Mouse (Mus musculus) kidney, adult 2 months (tissue): ENCODE measurements around the gene Fbln1. TPM values are rescaled to one million over a fixed set of nuclear protein-coding genes. Genes with fewer than 3 reads are reported as not detected.

ENCODE experiments used
- DNase-seq: peaks from one replicate; pipeline ENCODE4 v3.0.0; 2021
- H3K27ac ChIP-seq: fragments of 200-500 bp; 2 replicates; pipeline ENCODE4 v1.5.1; 2012; ENCODE audit warnings: low read depth, low read length, control low read depth, inconsistent platforms; ENCODE audit not compliant: insufficient read depth
- H3K27me3 ChIP-seq: fragments of 200-500 bp; replicated peaks from 2 replicates; pipeline ENCODE4 v1.6.1; 2012; ENCODE audit warnings: mild to moderate bottlenecking, moderate library complexity, low read length, inconsistent platforms; ENCODE audit not compliant: control insufficient read depth, insufficient read depth
- H3K36me3 ChIP-seq: fragments of 200-500 bp; 2 replicates; pipeline ENCODE4 v1.6.1; 2012; ENCODE audit warnings: mild to moderate bottlenecking, moderate library complexity, low read length, inconsistent platforms; ENCODE audit not compliant: control insufficient read depth, insufficient read depth
- H3K4me1 ChIP-seq: fragments of 200-500 bp; 2 replicates; pipeline ENCODE4 v1.6.1; 2011; ENCODE audit warnings: low read length; ENCODE audit not compliant: control insufficient read depth, insufficient read depth
- H3K4me3 ChIP-seq: fragments of 200-500 bp; 2 replicates; pipeline ENCODE4 v1.5.1; 2011; ENCODE audit warnings: mild to moderate bottlenecking, low read depth, low read length, control low read depth; ENCODE audit not compliant: insufficient read depth
- CTCF ChIP-seq: fragments of 200-500 bp; conservative IDR thresholded peaks from 2 replicates; pipeline ENCODE4 v1.5.1; 2011; ENCODE audit warnings: low read depth, mild to moderate bottlenecking, control low read depth, low read length, moderate library complexity, mixed read lengths; ENCODE audit not compliant: insufficient read depth, insufficient read length
- POLR2A ChIP-seq: fragments of 200-500 bp; IDR thresholded peaks from one replicate; pipeline ENCODE4 v1.6.1; 2011; ENCODE audit warnings: low read depth, low read length, control low read depth
- WGBS: fragments of 180-500 bp; shearing (Covaris S2); methylation state at CpG from one replicate; pipeline ENCODE4 v1.1.7; 2018; 5-methylcytosine and 5-hydroxymethylcytosine counted together
- polyA plus RNA-seq: library from polyadenylated mRNA; depleted of rRNA; stranded (reverse); fragments of >200 nt; gene quantifications from 2 replicates; pipeline ENCODE4 v1.2.3, GENCODE M21; 2012

Fbln1 gene
- polyA plus RNA-seq, 1 experiment: 16.9 TPM

DNA sequence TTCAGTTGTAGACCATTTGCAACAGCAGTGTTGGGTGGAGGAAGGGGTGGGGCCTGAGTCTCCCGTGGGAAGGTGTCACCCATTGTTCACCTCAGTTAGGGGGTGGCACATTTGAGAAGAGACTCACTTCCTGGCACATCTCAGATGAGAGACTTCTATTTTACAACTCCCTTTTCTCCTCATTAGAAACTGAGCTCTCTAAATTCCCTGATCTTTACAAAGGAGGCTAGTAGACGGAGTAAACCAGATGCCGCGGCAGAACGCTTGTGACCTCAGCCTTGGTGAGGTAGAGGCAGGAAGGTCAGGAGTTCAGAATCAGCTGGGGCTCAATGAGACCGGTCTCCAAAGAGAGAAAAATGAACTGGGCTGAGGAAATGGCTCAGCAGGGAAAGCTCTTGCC is 41.2 kb downstream of the Fbln1 start:
- no peak for DNase-seq
- Histone ChIP-seq H3K36me3 (no peaks in the 10 kb centered on the region), H3K27ac (no peak overlapping the region), H3K27me3 (no peaks in the 10 kb centered on the region), H3K4me1 (no peaks in the 10 kb centered on the region), H3K4me3 (no peak overlapping the region)
- 60% methylated on average over 6 of the region's 6 CpGs for WGBS
- TF ChIP-seq CTCF (no peak), POLR2A (no peak)

DNA sequence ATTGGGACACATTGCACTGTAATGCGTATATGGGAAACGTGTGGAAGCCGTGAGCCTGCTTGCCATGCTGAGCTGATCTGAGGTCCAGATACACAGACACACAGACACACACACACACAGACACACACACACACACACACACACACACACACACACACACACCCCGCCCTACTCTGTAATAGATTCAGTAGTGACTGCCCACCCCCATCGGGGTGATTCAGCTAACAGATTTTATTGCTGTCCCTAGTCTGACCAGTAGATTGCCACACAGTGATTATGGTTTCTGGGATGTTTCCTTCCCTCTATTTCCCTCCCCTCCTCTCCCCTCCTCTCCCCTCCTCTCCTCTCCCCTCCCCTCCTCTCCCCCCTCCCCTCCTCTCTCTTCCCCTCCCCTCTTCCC is 42.6 kb downstream of the Fbln1 start:
- WGBS: 92% methylated on average over 5 of the region's 5 CpGs
- TF ChIP-seq CTCF (no peak), POLR2A (no peak)
- Histone ChIP-seq H3K27me3 (no peaks in the 10 kb centered on the region), H3K36me3 (no peaks in the 10 kb centered on the region), H3K4me1 (no peaks in the 10 kb centered on the region), H3K4me3 (no peak overlapping the region), H3K27ac (no peak overlapping the region)
- DNase-seq: no peak

DNA sequence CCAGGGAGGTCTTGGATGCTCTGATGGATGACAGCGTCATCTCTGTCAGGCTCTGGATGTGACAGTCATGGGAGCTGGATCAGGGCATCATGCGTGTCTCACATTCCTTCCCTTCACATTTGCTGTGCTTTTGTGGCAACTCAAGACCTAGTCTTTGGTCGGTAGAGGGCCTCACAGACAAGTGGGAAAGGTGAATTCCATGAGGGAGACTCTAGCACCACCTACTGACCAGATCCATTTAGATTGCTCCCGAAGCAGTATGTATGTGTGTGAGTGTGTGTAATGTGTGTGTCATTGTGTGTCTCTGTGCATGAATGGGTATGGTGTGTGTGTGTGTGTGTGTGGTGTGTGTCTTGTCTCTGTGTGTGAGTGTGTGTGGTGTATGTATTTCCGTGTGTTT is 43.5 kb downstream of the Fbln1 start:
- DNase-seq: peak; percentile 83
- Histone ChIP-seq H3K27ac (no peak overlapping the region), H3K4me1 (no peaks in the 10 kb centered on the region), H3K36me3 (no peaks in the 10 kb centered on the region), H3K4me3 (no peak overlapping the region), H3K27me3 (no peaks in the 10 kb centered on the region)
- WGBS: 49% methylated on average over 5 of the region's 5 CpGs
- TF ChIP-seq POLR2A (no peak), CTCF (peak; percentile 99)

DNA sequence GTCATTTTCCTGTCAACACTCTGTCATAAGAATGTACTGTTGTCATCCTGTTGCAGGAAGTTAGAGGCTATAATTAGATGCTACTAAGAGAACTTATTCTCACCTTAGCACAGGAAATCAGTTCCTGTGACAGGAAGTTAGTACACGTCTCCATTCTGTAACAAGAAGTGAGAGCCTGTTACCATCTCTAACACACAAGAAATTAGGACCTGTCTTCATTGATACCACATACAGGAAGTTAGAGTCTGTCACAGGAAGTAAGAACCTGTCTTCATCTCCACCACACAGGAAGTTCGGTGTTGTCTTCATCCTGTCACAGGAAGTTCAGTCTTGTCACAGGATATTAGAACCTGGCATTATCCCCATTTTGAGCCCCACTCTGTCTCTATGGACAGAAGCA is 44.7 kb downstream of the Fbln1 start:
- no peaks in the 10 kb centered on the region for H3K36me3 ChIP-seq

DNA sequence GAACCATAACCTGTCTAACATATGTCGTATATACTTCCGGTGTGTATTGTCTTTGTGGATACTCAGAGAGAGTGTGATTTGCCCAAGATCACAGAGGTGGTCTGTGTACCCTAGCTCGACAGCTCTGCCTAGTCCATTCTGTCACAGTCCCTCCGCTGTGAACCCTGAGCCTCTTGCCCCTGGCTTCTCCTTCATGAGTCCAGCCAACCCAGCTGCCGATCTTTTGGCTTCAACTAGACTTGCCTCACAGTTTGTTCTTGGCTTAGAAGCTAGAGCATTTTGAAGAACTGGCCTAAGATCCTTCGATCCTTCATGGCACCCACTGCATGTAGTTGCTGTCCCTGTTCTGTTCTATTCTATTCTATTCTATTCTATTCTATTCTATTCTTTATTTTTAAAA is 46.7 kb downstream of the Fbln1 start:
- Histone ChIP-seq H3K27me3 (no peaks in the 10 kb centered on the region), H3K4me3 (no peak overlapping the region), H3K36me3 (no peaks in the 10 kb centered on the region), H3K4me1 (no peaks in the 10 kb centered on the region), H3K27ac (no peak overlapping the region)
- DNase-seq: no peak
- 95% methylated on average over 6 of the region's 6 CpGs for WGBS
- TF ChIP-seq POLR2A (no peak), CTCF (no peak)

More for the DNA sequence above, 44.7 kb downstream of the Fbln1 start:
- 75% methylated on average over 2 of the region's 2 CpGs for WGBS
- Histone ChIP-seq H3K27ac (no peak overlapping the region), H3K4me1 (no peaks in the 10 kb centered on the region), H3K27me3 (no peaks in the 10 kb centered on the region), H3K4me3 (no peak overlapping the region)
- TF ChIP-seq CTCF: no peak
- no peak for TF ChIP-seq POLR2A
- DNase-seq: no peak

DNA sequence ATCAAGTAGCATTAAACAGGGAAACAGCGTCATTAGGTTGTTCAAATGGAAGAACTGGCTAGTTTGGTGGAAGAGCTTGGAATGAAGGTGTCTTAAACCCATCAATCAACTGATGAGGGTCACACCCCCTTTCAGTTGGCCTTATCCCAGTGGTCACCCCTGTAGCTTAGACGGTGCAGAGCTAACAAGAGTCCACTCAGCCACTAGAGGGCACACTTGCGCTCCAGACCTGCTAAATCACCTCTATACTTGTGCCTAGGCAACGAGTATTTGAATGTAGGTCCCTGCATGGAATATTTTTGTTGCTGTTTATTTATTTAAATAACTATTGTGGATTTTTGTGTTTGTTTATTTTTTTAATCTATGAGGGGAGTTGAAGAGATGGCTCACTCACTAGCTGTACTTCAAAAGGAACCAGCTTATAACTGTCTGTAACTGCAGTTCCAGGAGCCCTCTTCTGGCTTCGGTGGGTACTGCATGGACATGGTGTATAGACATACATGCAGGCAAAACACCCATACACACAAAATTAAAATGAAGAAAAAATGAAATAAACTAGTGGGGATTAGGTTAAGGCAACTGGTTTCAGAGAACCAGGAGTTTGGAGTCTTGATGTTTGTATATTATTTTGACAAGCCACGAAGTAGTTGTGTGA is 52.2 kb downstream of the Fbln1 start:
- WGBS: 67% methylated on average over 6 of the region's 6 CpGs
- peak; percentile 65 for DNase-seq
- no peaks in the 10 kb centered on the region for H3K4me1 ChIP-seq
- TF ChIP-seq POLR2A: no peak
- peak; percentile 47 for TF ChIP-seq CTCF
- H3K27ac ChIP-seq: no peak overlapping the region
- H3K27me3 ChIP-seq: no peaks in the 10 kb centered on the region
- H3K36me3 ChIP-seq: no peaks in the 10 kb centered on the region
- no peak overlapping the region for H3K4me3 ChIP-seq

DNA sequence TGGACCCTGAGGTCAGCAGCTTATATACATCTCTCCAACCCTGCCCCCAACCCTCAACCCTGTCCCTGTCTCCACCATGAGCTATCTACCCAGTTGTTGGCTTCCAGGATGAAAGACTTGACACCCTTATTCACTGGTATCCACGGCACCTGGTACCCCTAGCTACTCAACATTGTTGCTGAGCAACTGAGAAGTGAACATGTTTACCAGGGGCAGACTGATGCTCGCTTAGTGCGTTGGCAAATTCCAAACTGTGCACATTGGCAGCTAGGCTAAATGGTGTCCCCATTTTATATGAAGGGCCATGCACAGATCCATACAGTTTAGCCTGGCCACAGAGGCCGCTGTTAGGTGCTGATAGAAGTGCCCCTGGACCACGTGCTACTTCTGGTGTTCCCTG is 57.1 kb downstream of the Fbln1 start:
- Histone ChIP-seq H3K27me3 (no peaks in the 10 kb centered on the region), H3K27ac (no peak overlapping the region), H3K36me3 (no peaks in the 10 kb centered on the region), H3K4me1 (no peaks in the 10 kb centered on the region), H3K4me3 (no peak overlapping the region)
- DNase-seq: no peak
- no peak for TF ChIP-seq CTCF
- TF ChIP-seq POLR2A: no peak
- WGBS: 91% methylated on average over 5 of the region's 5 CpGs

DNA sequence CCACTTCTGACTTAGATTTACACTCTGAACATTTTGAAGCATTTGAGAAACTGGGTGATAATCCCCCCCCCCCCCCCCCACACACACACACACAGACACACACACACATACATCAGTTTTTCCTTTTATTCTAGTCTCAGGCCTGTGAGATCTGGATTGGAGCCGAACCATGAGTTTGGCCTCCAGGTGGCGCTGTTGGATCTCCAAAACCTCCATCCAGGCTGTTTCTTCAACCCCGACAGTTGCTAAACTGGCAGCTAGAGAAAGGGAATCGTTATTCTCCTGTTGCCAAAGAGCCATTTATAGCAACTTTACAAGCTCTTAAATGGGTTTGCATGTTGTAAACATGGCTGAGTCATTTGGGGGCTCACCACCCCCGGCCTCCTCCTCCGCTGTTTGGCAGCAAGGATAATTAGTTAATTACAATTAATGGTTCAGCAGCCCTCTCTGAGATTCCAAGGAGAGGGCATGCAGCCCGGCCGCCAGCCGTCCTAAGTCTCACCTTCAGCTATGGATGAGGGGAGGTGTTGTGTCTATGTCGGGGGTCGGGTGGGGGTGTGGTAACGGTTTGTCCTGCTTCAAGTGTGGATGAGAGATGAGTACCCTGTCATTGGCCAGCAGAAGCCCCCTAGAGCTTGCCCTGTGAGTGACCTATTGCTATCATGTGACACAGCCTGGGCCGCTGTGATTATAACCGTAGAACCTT is 61.1 kb downstream of the Fbln1 start:
- peak; percentile 86 for DNase-seq
- Histone ChIP-seq H3K27me3 (no peaks in the 10 kb centered on the region), H3K4me1 (no peaks in the 10 kb centered on the region), H3K36me3 (no peaks in the 10 kb centered on the region), H3K27ac (no peak overlapping the region), H3K4me3 (no peak overlapping the region)
- TF ChIP-seq POLR2A (no peak), CTCF (peak; percentile 81)
- 19% methylated on average over 14 of the region's 14 CpGs for WGBS
